Mouse (Mus musculus): ENCODE measurements at regions not wholly inside any gene's neighbourhood (a gene's known extent, or its start where the extent isn't known, plus 50 kb on each side); places are given as distances from the start of the nearest gene placed in this dataset.
A peak's percentile ranks its signal among the peaks of the same experiment; 100 is the strongest.

DNA sequence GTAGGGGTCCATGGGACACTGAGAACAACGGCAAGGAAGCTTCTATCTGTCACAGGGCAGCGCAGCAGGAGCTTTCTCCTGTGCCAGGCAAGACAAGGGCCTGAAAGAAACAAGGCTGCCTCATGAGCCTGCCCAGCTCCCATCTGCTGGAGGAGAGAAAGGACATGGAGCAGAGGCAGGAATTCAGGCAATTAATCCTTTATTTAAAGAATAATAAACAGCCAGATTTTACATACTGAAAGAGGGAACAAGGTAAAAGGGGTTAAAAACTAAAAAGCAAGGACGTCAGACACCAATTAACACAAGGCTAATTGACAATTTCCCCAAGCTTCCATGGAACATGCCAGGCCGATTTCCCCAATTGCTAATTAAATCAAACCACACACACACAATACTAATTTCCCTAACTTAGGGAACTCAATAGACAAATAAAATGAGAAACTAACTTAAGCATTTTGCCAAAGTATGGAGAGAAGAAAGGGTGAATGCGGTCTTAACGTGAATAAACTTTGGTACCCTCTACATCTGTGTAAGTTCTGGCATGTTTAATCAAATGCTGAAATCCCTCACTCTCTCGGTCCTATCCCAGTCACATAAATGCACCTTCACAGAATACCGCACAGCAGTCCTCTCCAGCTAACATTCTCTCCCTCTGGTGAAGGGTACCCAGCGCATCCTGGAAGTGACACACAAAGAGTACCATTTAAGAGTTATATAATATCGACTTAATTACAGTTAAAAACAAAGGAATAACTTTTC, 252.7 kb downstream of the Bcl11a start:
- no peak for DNase-seq (ENCODE audit: low spot score)
- 0 out of 2 replicates have a peak, but pooled peaks cover 2% of the 10 kb centered on the region for H3K27me3 ChIP-seq (ENCODE audit: insufficient read depth, poor library complexity, severe bottlenecking)
- WGBS = 82% methylated on average over 10 of the region's 10 CpGs

GRCm38 (mm10) chr11:24332241-24332640, 254.4 kb downstream of the Bcl11a start:
- Histone ChIP-seq H3K27ac (no peak overlapping the region), H3K4me3 (no peak overlapping the region), H3K4me1 (replicated peaks) (peaks cover 6% of the 10 kb centered on the region), H3K9me3 (no peaks in the 10 kb centered on the region), H3K36me3 (no peaks in the 10 kb centered on the region), H3K27me3 (ENCODE audit: insufficient read depth, poor library complexity, severe bottlenecking) (0 out of 2 replicates have a peak, but pooled peaks cover 2% of the 10 kb centered on the region)
- WGBS = 77% methylated on average over 3 of the region's 3 CpGs
- no peak for DNase-seq (ENCODE audit: low spot score)

More for the DNA sequence above, 252.7 kb downstream of the Bcl11a start:
- H3K9me3 ChIP-seq = no peaks in the 10 kb centered on the region
- peak overlapping the region; percentile 6; the same call in 1 of the 2 replicates for H3K27ac ChIP-seq
- H3K36me3 ChIP-seq = no peaks in the 10 kb centered on the region
- H3K4me1 ChIP-seq (replicated peaks) = no peaks in the 10 kb centered on the region
- no peak overlapping the region for H3K4me3 ChIP-seq

DNA sequence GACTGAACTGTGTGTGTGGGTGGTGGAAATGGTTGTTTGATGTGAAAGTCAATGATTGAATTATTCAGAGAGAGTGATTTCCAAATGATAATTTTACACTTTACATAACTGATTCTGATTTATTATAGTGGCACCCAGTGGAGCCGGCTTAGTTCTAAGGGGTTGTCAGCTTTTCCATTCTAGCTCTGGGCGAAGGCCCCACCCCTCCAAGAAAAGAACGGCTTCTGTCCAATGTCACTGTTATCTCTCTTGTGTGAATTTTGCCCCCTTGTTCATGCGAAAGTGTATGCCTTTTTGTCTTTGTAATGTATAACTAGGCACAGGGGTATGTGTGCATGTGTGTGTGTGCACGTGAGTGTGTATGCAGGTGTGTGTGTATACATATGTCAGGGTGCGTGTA, 255.3 kb downstream of the Bcl11a start:
- no peak for DNase-seq (ENCODE audit: low spot score)
- peaks cover 12% of the 10 kb centered on the region for H3K4me1 ChIP-seq (replicated peaks)
- H3K4me3 ChIP-seq = no peak overlapping the region
- H3K27me3 ChIP-seq (ENCODE audit: insufficient read depth, poor library complexity, severe bottlenecking) = 0 out of 2 replicates have a peak, but pooled peaks cover 2% of the 10 kb centered on the region
- H3K36me3 ChIP-seq = no peaks in the 10 kb centered on the region
- no peaks in the 10 kb centered on the region for H3K9me3 ChIP-seq
- H3K27ac ChIP-seq = no peak overlapping the region
- WGBS = 89% methylated on average over 6 of the region's 6 CpGs

GRCm38 (mm10) chr11:24335256-24335655, 257.4 kb downstream of the Bcl11a start:
- Histone ChIP-seq H3K4me1 (replicated peaks) (peaks cover 22% of the 10 kb centered on the region), H3K27ac (no peak overlapping the region), H3K36me3 (no peaks in the 10 kb centered on the region), H3K27me3 (ENCODE audit: insufficient read depth, poor library complexity, severe bottlenecking) (0 out of 2 replicates have a peak, but pooled peaks cover under 1% of the 10 kb centered on the region), H3K9me3 (no peaks in the 10 kb centered on the region), H3K4me3 (no peak overlapping the region)
- WGBS = 90% methylated on average over 4 of the region's 4 CpGs
- no peak for DNase-seq (ENCODE audit: low spot score)

DNA sequence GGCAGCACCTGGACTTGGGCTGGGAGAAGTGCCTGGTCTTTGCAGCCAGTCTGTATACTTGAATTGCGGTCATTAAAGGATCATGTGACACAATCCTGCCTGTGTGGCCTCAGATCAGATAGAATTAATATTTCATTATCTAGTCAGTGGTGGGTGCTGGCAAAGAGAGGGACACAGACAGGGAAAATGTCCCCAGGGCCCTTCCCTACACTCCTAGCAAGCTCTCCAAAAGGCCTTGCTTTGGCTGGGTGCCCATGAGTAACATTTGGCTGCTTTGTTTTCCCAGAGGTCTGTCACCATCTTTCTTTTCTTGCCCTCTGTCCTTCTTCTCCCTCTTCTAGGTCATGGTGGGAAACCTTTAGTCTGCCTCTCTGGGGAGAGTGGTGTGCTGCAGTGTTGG, 260.3 kb downstream of the Bcl11a start:
- H3K9me3 ChIP-seq = no peaks in the 10 kb centered on the region
- H3K4me3 ChIP-seq = no peak overlapping the region
- 93% methylated on average over 1 of the region's 1 CpGs for WGBS
- H3K27me3 ChIP-seq (ENCODE audit: insufficient read depth, poor library complexity, severe bottlenecking) = no peaks in the 10 kb centered on the region
- H3K36me3 ChIP-seq = no peaks in the 10 kb centered on the region
- DNase-seq (ENCODE audit: low spot score) = no peak
- H3K4me1 ChIP-seq (replicated peaks) = peaks cover 22% of the 10 kb centered on the region
- peak overlapping the region; percentile 50; the same call in 1 of the 2 replicates for H3K27ac ChIP-seq

- WGBS = 57% methylated on average over 2 of the region's 2 CpGs
- H3K27me3 ChIP-seq (ENCODE audit: insufficient read depth, poor library complexity, severe bottlenecking) = no peaks in the 10 kb centered on the region
- peaks cover 22% of the 10 kb centered on the region for H3K4me1 ChIP-seq (replicated peaks)
- H3K36me3 ChIP-seq = no peaks in the 10 kb centered on the region
- no peaks in the 10 kb centered on the region for H3K9me3 ChIP-seq
- H3K4me3 ChIP-seq = no peak overlapping the region
- H3K27ac ChIP-seq = no peak overlapping the region
- no peak for DNase-seq (ENCODE audit: low spot score)
Observed at GRCm38 (mm10) chr11:24339061-24339460, 261.2 kb downstream of the Bcl11a start.

GRCm38 (mm10) chr11:24340677-24341076, 262.8 kb downstream of the Bcl11a start:
- Histone ChIP-seq H3K36me3 (no peaks in the 10 kb centered on the region), H3K4me3 (no peak overlapping the region), H3K27ac (no peak overlapping the region), H3K4me1 (replicated peaks) (peaks cover 22% of the 10 kb centered on the region), H3K27me3 (ENCODE audit: insufficient read depth, poor library complexity, severe bottlenecking) (no peaks in the 10 kb centered on the region), H3K9me3 (no peaks in the 10 kb centered on the region)
- WGBS = 85% methylated on average over 2 of the region's 2 CpGs
- DNase-seq (ENCODE audit: low spot score) = no peak

- Histone ChIP-seq H3K27ac (no peak overlapping the region), H3K9me3 (no peaks in the 10 kb centered on the region), H3K4me3 (no peak overlapping the region), H3K36me3 (no peaks in the 10 kb centered on the region), H3K4me1 (replicated peaks) (peaks cover 23% of the 10 kb centered on the region), H3K27me3 (ENCODE audit: insufficient read depth, poor library complexity, severe bottlenecking) (no peaks in the 10 kb centered on the region)
- 78% methylated on average over 3 of the region's 3 CpGs for WGBS
- no peak for DNase-seq (ENCODE audit: low spot score)
Observed at GRCm38 (mm10) chr11:24341650-24342049, 263.8 kb downstream of the Bcl11a start.

GRCm38 (mm10) chr11:24342176-24342575, 264.3 kb downstream of the Bcl11a start:
- DNase-seq (ENCODE audit: low spot score) = no peak
- Histone ChIP-seq H3K27me3 (ENCODE audit: insufficient read depth, poor library complexity, severe bottlenecking) (no peaks in the 10 kb centered on the region), H3K36me3 (no peaks in the 10 kb centered on the region), H3K27ac (no peak overlapping the region), H3K9me3 (no peaks in the 10 kb centered on the region), H3K4me3 (no peak overlapping the region), H3K4me1 (replicated peaks) (peaks cover 23% of the 10 kb centered on the region)
- WGBS = 54% methylated on average over 2 of the region's 2 CpGs

- 97% methylated on average over 2 of the region's 2 CpGs for WGBS
- H3K4me3 ChIP-seq = no peak overlapping the region
- no peaks in the 10 kb centered on the region for H3K36me3 ChIP-seq
- H3K27me3 ChIP-seq (ENCODE audit: insufficient read depth, poor library complexity, severe bottlenecking) = no peaks in the 10 kb centered on the region
- no peak for DNase-seq (ENCODE audit: low spot score)
- H3K9me3 ChIP-seq = no peaks in the 10 kb centered on the region
- no peak overlapping the region for H3K27ac ChIP-seq
- peaks cover 24% of the 10 kb centered on the region for H3K4me1 ChIP-seq (replicated peaks)
Observed at GRCm38 (mm10) chr11:24342732-24343131, 264.9 kb downstream of the Bcl11a start.

GRCm38 (mm10) chr11:24347225-24347624, 269.4 kb downstream of the Bcl11a start:
- WGBS = 37% methylated on average over 12 of the region's 12 CpGs
- Histone ChIP-seq H3K27ac (no peak overlapping the region; the same call in 1 of the 2 replicates), H3K27me3 (ENCODE audit: insufficient read depth, poor library complexity, severe bottlenecking) (peaks cover 8% of the 10 kb centered on the region; the same call in 1 of the 2 replicates), H3K4me3 (no peak overlapping the region), H3K36me3 (no peaks in the 10 kb centered on the region), H3K4me1 (replicated peaks) (peaks cover 26% of the 10 kb centered on the region), H3K9me3 (no peaks in the 10 kb centered on the region)
- DNase-seq (ENCODE audit: low spot score) = no peak

DNA sequence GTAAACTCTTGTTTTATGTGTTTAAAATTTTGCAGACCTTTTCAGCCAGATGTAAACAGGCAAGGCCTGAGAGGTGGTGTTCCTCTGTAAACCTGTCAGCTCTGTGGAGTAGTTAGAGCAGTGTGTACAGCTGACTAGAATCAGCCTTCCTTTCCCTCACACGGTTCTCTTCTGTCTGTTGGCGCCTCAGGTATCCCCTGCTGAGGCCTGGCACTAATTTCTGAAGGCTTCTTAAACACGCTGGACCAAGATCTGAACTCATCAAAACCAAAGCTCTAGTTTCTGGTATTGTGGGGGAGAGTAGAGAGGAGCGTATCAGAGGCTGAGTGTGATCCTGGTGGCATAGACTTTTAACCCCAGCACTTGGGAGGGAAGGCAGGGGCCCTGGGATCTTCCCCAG, 270.9 kb downstream of the Bcl11a start:
- no peaks in the 10 kb centered on the region for H3K9me3 ChIP-seq
- no peak overlapping the region for H3K27ac ChIP-seq
- peaks cover 26% of the 10 kb centered on the region for H3K4me1 ChIP-seq (replicated peaks)
- WGBS = 71% methylated on average over 4 of the region's 4 CpGs
- H3K27me3 ChIP-seq (ENCODE audit: insufficient read depth, poor library complexity, severe bottlenecking) = peaks cover 8% of the 10 kb centered on the region; the same call in 1 of the 2 replicates
- DNase-seq (ENCODE audit: low spot score) = no peak
- no peaks in the 10 kb centered on the region for H3K36me3 ChIP-seq
- no peak overlapping the region for H3K4me3 ChIP-seq

DNA sequence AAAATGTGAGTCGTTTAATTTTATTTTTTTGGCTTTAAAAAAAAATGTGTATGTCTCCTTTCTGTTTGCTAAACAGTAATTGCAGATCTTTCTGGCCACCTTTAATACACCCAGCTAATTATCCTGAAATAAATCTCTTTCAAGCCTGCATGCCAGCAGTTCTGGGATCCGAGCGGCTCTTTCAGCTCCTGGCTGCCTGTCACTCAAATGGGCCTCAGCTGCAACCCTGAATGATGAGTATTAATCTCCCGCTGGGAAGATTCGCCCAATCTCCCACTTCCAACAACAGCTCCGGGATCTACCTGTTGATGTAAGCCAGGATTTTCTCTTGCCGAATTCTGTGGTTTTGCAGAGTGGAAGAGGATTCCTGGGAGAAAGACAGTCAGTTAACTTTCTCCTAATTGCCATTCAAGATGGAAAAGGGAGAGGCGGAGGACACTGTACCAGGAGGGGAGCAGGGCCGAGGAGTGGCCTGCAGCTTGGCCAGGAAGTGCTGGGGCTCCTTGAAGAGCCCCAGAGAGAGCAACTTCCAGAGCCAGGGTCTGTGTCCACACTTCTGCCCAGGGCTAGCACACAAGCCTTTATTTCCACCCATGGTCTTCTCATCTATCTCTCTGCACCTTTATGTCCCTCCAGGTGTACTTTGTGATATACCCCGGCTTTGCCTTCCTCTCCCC, 272.2 kb downstream of the Bcl11a start:
- WGBS = 19% methylated on average over 10 of the region's 10 CpGs
- Histone ChIP-seq H3K4me1 (replicated peaks) (peaks cover 26% of the 10 kb centered on the region), H3K4me3 (0 out of 2 replicates have a peak overlapping the region, but pooled peaks have one; percentile 2), H3K36me3 (no peaks in the 10 kb centered on the region), H3K27ac (no peak overlapping the region), H3K27me3 (ENCODE audit: insufficient read depth, poor library complexity, severe bottlenecking) (peaks cover 8% of the 10 kb centered on the region; the same call in 1 of the 2 replicates), H3K9me3 (no peaks in the 10 kb centered on the region)
- peak; percentile 26 for DNase-seq (ENCODE audit: low spot score)
